Mouse (Mus musculus) right cerebral cortex, postnatal 14 days (tissue): ENCODE results near the gene Syt17.

ENCODE experiments used
- DNase-seq: peaks from one replicate; pipeline ENCODE4 v3.0.0; 2022

Gene Syt17

GRCm38 (mm10) chr7:118462818-118463762 is 15.1 kb upstream of the Syt17 start:
- DNase-seq, result no peak

DNA sequence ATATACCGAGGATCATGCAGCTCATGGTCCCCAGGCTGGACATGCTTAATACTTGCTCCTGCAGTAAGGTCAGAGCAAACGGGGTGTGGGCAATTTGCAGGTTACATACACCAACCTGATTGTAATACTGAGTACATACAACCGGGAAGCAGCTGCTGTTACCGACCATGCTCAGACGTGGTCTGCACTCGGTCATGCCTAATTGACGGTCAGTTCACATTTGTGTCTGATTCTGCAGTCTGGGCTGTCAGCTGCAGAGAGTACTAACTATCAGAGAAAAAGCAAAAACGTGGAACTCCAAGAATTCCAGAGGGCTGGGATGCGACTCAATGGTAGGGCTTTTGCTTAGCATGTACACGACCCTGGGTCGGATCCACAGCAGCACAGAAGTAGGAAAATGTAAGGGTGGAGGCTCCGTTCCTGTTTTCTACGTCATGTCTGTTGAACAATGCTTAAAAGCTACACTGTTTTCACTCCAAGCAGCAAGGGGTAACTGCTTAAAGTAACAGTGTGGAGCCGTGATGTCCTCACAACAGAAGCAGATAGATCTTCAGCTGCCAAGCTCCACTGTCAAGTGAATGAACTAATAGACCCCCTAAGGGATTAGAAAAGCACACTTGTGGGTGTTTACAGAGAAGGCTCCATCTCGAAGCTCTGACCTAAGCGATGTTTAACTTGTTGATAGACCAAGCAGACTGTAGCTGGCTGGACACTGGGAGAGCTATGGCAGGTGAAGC is 13.5 kb upstream of the Syt17 start:
- no peak for DNase-seq

DNA sequence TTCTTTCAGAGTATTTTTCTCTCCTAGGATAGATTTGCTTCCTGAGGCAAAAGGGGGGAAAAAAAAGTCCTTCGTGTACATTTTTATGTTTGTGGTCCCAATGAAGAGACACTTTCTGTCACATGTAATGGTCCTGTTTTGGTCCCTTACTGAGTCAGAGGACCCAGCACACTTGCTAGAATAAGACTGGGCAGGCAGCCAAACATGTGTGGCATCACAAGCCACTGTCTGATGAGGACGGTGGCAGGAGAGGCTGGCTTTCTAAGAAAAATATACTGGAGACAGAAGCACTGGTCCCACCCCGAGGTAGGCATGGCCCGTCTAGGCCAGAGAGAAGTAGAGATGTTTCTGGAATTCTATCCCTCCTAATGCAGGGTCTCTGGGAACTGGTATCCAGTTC is 5.7 kb upstream of the Syt17 start:
- no peak for DNase-seq

DNA sequence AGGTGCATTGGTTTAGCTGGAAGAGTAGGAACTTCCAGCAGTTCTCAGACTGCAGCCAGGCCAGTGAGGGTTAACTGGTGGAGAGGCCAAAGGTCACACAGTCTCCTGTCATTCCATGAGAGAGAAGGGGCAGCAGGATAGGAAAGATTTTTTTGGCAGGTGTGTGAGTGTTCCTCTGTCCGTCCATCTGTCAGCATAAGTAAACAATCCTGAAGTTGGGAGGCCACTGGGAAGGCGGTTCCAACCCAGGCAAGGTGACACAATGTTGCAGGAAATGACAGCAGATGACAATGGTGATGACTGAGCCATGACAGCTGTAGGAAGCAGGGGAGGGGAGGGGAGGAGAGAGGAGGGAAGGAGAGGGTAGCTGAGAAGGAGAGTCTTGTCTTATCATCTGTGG is 4.9 kb upstream of the Syt17 start:
- DNase-seq, result no peak

- DNase-seq, result peak; percentile 28
These were observed 510 bp downstream of the Syt17 start for GRCm38 (mm10) chr7:118447291-118448133.

DNA sequence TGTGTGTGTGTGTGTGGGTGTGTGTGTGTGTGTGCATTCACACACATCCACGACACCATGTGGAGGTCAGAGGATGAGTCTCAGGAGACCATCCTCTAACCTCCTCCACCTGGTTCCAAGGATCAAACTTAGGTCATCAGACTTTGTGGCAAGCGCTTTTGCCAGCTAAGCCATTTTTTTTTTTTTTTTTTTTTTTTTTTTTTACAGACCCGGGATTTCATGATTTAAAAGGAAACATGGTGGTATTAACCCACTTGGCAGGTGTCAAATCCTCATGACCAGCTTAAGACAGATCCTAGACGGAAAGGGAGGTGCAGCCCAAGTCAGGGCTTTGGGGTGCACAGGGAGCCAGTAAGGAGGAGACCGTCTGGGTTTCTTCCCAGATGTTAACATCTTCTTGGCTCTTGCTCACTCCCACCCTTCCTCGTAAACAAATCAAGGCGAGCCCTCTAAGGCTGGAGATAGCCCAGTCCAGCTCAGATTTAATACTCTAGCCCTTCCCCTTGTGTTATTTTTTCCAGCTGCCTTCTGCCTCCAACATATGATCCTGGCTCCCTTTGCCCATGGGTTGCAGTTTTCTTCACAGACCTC is 4.0 kb downstream of the Syt17 start:
- DNase-seq, result no peak

DNA sequence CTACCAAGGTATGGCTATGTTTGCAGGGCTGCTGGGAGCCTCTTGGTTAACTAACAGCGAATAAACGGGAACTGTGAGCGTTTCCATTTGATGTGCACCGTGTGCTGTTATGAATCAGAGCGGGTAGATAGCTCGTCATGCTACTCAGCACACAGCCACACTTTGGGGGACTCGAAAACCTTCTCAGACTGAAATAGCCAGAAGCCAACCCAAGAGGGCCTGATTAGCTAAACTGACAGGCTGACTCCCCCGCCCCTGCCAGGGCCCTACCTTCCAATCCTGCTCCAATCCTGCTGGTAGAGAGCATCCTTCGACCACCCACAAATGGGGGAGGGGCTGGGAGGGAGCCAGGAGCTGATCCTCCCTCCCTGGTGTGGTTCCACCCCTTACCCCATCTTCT is 4.7 kb downstream of the Syt17 start:
- DNase-seq, result peak; percentile 46

GRCm38 (mm10) chr7:118441535-118441934 is 6.5 kb downstream of the Syt17 start:
- no peak for DNase-seq

DNA sequence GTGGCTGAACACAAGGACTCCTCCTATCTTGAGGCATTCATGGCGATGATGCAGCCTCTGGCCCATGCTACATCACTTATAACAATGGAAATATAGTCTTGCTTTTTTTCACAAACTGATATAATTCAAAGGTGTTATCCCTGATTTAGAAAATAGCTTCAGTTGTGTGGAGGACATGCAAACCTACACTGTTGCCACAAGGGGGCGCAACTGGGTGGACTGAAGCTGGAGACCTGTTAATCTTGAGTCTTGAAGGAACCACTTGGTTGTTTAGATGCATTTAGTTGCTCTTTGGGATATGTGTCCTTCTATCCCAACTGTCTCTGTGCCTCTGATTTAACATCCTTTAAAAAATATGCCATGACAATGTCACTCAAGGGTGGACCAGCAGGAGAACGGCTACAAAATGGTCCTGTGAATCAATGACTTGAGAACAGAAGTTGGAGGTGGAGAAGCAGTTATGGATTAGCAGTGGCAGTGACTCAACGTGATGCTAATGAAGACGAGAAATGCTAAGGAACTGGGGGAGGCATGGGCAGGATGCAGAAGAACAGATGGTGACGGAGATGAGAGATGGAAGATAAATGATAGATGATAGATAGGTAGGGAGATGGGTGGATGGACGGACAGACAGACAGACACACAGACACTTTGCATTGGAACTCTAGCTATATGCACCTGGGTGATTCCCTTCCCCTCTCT is 10.8 kb downstream of the Syt17 start:
- DNase-seq, result peak; percentile 43

- peak; percentile 60 for DNase-seq
These were observed 19.1 kb downstream of the Syt17 start for GRCm38 (mm10) chr7:118428937-118429336.

- no peak for DNase-seq
These were observed 28.4 kb downstream of the Syt17 start for GRCm38 (mm10) chr7:118419491-118420180.

DNA sequence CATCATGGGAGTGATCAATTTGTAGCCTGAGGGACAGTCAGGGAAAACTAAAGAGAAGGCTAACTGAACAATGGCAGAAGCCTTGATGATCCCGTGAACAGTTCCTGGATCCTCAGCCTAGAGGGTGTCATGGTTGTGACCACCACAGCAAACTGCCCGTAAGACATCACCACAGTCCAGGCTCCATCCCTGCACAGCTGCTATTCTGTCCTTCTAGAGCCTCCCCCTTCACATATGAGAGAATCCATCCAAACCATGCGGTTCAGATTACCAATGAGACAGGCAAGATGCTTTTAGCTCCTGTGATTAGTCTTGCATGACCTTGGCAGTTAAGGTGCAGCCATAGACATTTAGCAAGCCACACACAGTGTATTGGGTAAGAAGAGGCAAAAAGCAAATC is 33.8 kb downstream of the Syt17 start:
- no peak for DNase-seq

DNA sequence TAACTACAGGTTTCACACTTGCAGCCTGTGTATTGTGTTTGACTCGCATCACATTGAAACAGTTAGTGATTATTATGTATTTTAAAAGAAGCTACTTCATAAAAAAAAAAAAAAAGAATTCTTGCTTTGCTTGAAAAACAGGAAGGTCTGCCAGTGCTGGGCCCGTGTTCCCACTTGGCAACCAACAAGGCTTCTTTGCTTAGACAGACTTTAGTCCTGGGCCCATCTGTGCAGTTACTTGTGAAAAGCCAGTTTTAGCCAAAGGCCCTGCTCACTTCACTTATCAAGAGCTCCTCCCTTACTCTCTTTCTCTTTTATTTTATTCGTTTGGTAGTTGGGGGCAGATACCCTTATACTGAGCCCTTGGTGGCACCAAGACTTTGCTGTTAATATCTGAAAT is 36.1 kb downstream of the Syt17 start:
- no peak for DNase-seq

DNA sequence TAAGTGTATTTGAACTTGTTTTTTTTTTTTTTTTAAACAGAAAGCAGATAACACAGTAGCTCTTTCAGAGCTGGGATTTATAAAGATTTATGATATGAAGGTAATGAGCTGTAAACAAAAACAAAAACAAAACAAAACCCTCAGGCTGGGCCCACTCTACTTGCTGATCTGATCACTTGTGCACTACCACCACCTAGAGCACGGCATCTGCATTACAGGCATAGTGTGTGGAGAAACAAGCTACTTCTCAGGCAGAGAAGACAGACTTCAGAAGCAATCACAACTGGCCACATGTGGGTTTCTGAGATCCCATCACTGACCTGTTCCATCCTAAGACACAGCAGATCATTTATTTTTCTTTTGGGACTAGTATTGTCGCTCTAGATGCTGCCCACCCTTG is 38.6 kb downstream of the Syt17 start:
- DNase-seq, result no peak

DNA sequence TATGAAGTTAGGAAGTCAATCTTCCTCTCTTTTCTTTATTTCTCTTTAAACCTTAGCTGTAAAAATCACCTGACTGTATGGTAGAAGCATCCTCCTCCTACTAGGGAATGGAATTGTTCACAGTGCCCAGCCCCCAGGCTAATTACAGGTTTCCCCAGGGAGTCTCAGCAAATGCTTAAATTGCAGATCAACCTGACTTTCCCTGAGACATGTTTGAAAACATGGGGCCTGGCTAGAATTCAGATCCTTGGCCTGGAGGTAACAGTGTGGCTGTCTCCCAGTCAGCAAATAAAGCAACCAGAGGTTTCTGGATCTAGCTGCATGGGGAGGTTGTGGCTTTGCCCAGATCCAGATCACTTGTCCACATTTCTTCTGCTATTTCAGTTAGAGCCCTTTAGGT is 42.8 kb downstream of the Syt17 start:
- no peak for DNase-seq

- DNase-seq, result no peak
These were observed 45.4 kb downstream of the Syt17 start for GRCm38 (mm10) chr7:118402576-118403022.

- DNase-seq, result no peak
These were observed 46.1 kb downstream of the Syt17 start for GRCm38 (mm10) chr7:118401949-118402348.

DNA sequence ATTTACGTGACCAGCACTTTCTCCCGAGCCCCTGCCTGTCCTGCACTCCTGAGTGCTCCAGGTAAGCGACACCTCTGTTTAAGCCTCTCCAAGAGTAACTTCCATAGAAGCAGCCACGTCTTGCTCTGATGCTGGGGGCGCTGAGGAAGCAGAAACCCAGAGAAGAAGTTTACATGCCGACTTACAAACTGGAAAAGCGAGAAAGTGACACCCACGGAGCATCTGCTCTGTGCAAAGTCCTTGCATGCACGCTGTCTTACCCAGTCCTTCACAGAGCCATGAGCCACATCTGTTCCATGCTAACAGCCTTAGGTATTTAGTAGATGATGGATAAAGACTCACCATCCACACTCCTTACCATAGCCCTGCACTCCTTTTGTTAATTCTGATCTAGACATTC is 48.3 kb downstream of the Syt17 start:
- peak; percentile 49 for DNase-seq

DNA sequence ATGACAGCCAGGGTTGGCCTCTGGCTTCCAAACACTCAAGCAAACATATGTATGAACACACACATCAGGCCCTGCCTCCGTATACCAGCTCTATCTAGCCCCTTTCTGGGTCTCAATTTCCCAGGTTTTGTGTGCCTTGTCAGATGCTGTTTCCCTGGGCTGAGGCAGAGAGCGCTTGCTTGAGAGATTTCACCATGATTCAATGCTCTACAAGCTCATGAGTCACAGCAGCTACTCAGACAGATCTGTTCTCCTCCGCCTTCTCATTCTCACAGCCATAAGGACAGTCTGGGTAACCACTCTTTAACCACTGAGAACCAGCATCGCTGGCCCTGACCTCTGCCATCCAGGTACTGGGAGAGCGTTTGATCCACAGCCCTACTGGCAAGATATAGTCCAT is 57.3 kb downstream of the Syt17 start:
- DNase-seq, result no peak

- DNase-seq, result no peak
These were observed 67.0 kb downstream of the Syt17 start for GRCm38 (mm10) chr7:118380996-118381395.

- no peak for DNase-seq
These were observed 68.0 kb downstream of the Syt17 start for GRCm38 (mm10) chr7:118380056-118380455.
